Mouse (Mus musculus) embryonic fibroblast, embryonic 13.5 days (primary cell): ENCODE results near the gene A830005F24Rik.

Source experiments
- CTCF ChIP-seq: IDR thresholded peaks from 2 replicates; pipeline ENCODE4 v1.5.1; 2011; ENCODE audit warnings: mild to moderate bottlenecking, control low read depth, low read length, moderate library complexity, borderline replicate concordance; ENCODE audit not compliant: insufficient read depth
- POLR2A ChIP-seq: IDR thresholded peaks from 2 replicates; pipeline ENCODE4 v1.6.1; 2011; ENCODE audit warnings: low read depth, mild to moderate bottlenecking, control low read depth, low read length, moderate library complexity

DNA sequence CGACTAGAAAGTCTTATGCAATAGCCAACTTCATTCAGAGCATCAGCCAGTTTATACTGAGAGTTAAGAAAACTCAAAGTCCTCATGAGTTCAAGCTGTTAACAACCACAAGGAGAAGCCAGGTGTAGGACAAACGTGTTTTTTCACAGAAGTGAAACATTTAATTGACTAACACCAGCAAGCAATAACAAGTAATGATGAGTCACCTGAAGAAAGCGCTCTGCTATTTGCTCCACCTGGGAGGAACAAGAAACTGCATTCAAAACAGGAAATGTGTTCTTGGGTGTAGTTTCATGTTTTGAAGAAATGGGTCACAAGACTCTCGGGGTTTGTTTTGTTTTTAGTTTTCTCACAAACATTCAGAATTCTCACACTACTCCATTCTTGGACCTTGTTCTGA, 2.5 kb downstream of the A830005F24Rik start:
- TF ChIP-seq CTCF (no peak), POLR2A (no peak)
